Mouse (Mus musculus) heart, adult 2 months (tissue): ENCODE data around the gene Dcun1d4. TPM values are rescaled to one million over a fixed set of nuclear protein-coding genes. Genes with fewer than 3 reads are reported as not detected.
A peak's percentile ranks its signal among the peaks of the same experiment; 100 is the strongest.

Experiments used
- DNase-seq, 2 experiments: peaks; one replicate each; pipeline ENCODE4 v3.0.0; 2021
- H3K27ac ChIP-seq: fragments of 200-600 bp; 2 replicates; pipeline ENCODE4 v1.8.1; 2022
- H3K27me3 ChIP-seq: fragments of 200-500 bp; 2 replicates; pipeline ENCODE4 v1.6.1; 2012; ENCODE audit warnings: mild to moderate bottlenecking, low read length, inconsistent platforms, mixed read lengths; ENCODE audit not compliant: control insufficient read depth, insufficient read depth
- H3K36me3 ChIP-seq: fragments of 200-500 bp; 2 replicates; pipeline ENCODE4 v1.6.1; 2012; ENCODE audit warnings: low read length, inconsistent platforms; ENCODE audit not compliant: control insufficient read depth, insufficient read depth
- H3K4me1 ChIP-seq: fragments of 200-500 bp; 2 replicates; pipeline ENCODE4 v1.6.1; 2011; ENCODE audit warnings: low read length; ENCODE audit not compliant: control insufficient read depth, insufficient read depth
- H3K4me3 ChIP-seq: fragments of 200-600 bp; 2 replicates; pipeline ENCODE4 v1.8.1; 2022
- H3K79me2 ChIP-seq: fragments of 200-500 bp; replicated peaks from 2 replicates; pipeline ENCODE4 v1.6.1; 2012; ENCODE audit warnings: mild to moderate bottlenecking, inconsistent platforms, low read length, moderate library complexity, mixed read lengths; ENCODE audit not compliant: control insufficient read depth, insufficient read depth
- H3K9ac ChIP-seq: fragments of 200-500 bp; 2 replicates; pipeline ENCODE4 v1.6.1; 2012; ENCODE audit warnings: low read depth, mild to moderate bottlenecking, control low read depth, inconsistent platforms, low read length, mixed read lengths
- CTCF ChIP-seq: fragments of 200-600 bp; IDR thresholded peaks from 2 replicates; pipeline ENCODE4 v1.8.1; 2022; ENCODE audit warnings: antibody characterized with exemption, mild to moderate bottlenecking, moderate library complexity
- EP300 ChIP-seq: fragments of 200-500 bp; IDR thresholded peaks from 2 replicates; pipeline ENCODE4 v1.6.1; 2011; ENCODE audit warnings: low read depth, low read length, control low read depth; ENCODE audit not compliant: insufficient read depth
- POLR2A ChIP-seq: fragments of 200-500 bp; IDR thresholded peaks from 2 replicates; pipeline ENCODE4 v1.6.1; 2011; ENCODE audit warnings: mild to moderate bottlenecking, low read depth, low read length, control low read depth; ENCODE audit not compliant: insufficient read depth
- WGBS: fragments of 180-500 bp; shearing (Covaris S2); methylation state at CpG from one replicate; pipeline ENCODE4 v1.1.7; 2018; 5-methylcytosine and 5-hydroxymethylcytosine counted together
- intact Hi-C: fragments of 180-260 bp; cut with DNase I; formaldehyde crosslinking; loops from one replicate; pipeline ENCODE4 v1.15.1; 2025
- polyA plus RNA-seq: library from polyadenylated mRNA; depleted of rRNA; stranded (reverse); fragments of >200 nt; gene quantifications from 2 replicates; pipeline ENCODE4 v1.2.3, GENCODE M21; 2012
- total RNA-seq, 2 experiments: library from RNA; stranded (reverse); gene quantifications; 2 replicates each; pipeline ENCODE4 v1.2.3; 2021

The Dcun1d4 gene
- total and polyA plus RNA-seq, 3 experiments, result 4.7 to 17.4 (median 17.2) TPM

DNA sequence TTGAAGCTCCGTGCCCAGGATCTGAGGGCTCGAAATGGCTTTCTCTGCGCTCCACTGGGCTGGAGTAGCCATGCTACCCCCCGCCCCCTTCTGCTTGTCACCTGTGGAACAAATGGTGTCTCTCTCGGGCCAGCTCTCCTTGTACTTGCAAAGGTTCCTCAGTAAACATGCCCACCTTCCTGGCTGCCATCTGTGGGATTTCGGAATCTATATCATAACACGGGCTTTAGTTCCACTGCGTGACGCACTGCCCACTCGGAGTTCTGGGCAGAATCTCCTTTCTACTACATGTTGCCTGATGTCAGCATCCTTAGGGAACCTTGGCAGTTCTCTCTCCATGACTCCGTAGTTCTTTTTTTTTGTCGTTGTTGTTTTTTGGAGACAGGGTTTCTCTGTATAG lies 56.9 kb downstream of the Dcun1d4 start:
- Histone ChIP-seq H3K79me2 (no peaks in the 10 kb centered on the region), H3K4me1 (no peaks in the 10 kb centered on the region), H3K27ac (no peak overlapping the region), H3K27me3 (no peaks in the 10 kb centered on the region), H3K4me3 (no peak overlapping the region), H3K36me3 (no peaks in the 10 kb centered on the region), H3K9ac (no peak overlapping the region)
- no peak for DNase-seq
- intact Hi-C loops, result loop anchor here (5.0 kb wide), 1 partner anchor 105 kb away; no protein-coding TSS in a partner anchor
- WGBS, result 93% methylated on average over 12 of the region's 12 CpGs
- no peak for TF ChIP-seq POLR2A
- no peak for TF ChIP-seq CTCF
- no peak for TF ChIP-seq EP300

- no peaks in the 10 kb centered on the region for H3K27me3 ChIP-seq
- intact Hi-C loops, result loop anchor here (5.0 kb wide), 1 partner anchor 106 kb away; no protein-coding TSS in a partner anchor
- 89% methylated on average over 11 of the region's 11 CpGs for WGBS
- H3K27ac ChIP-seq, result no peak overlapping the region
- no peaks in the 10 kb centered on the region for H3K4me1 ChIP-seq
- H3K36me3 ChIP-seq, result no peaks in the 10 kb centered on the region
- no peak for DNase-seq
- TF ChIP-seq EP300, result no peak
- TF ChIP-seq CTCF, result no peak
- no peak for TF ChIP-seq POLR2A
- no peak overlapping the region for H3K9ac ChIP-seq
- H3K79me2 ChIP-seq, result no peaks in the 10 kb centered on the region
- no peak overlapping the region for H3K4me3 ChIP-seq
Measured at GRCm38 (mm10) chr5:73538586-73539298, 57.9 kb downstream of the Dcun1d4 start.

- Histone ChIP-seq H3K9ac (no peak overlapping the region), H3K36me3 (no peaks in the 10 kb centered on the region), H3K27me3 (no peaks in the 10 kb centered on the region), H3K4me3 (no peak overlapping the region), H3K79me2 (no peaks in the 10 kb centered on the region), H3K27ac (no peak overlapping the region), H3K4me1 (no peaks in the 10 kb centered on the region)
- DNase-seq, result peak in 1 of 2 experiments; percentile 49
- TF ChIP-seq POLR2A (no peak), EP300 (no peak), CTCF (peak; percentile 87)
- intact Hi-C loops, result loop anchor here (2.0 to 5.0 kb wide), 2 partner anchors 97 to 108 kb away; no protein-coding TSS in a partner anchor
- 65% methylated on average over 6 of the region's 6 CpGs for WGBS
Measured at GRCm38 (mm10) chr5:73539848-73540510, 59.2 kb downstream of the Dcun1d4 start.

- no peak overlapping the region for H3K9ac ChIP-seq
- H3K4me3 ChIP-seq, result no peak overlapping the region
- no peak overlapping the region for H3K27ac ChIP-seq
- no peaks in the 10 kb centered on the region for H3K36me3 ChIP-seq
- H3K4me1 ChIP-seq, result no peaks in the 10 kb centered on the region
- intact Hi-C loops, result loop anchor here (2.0 kb wide), 1 partner anchor 96 kb away; no protein-coding TSS in a partner anchor
- TF ChIP-seq EP300, result no peak
- no peak for TF ChIP-seq POLR2A
- no peak for TF ChIP-seq CTCF
- no peaks in the 10 kb centered on the region for H3K79me2 ChIP-seq
- DNase-seq, result no peak
- H3K27me3 ChIP-seq, result no peaks in the 10 kb centered on the region
- WGBS, result 92% methylated on average over 2 of the region's 2 CpGs
Measured at GRCm38 (mm10) chr5:73540511-73540871, 59.7 kb downstream of the Dcun1d4 start.

DNA sequence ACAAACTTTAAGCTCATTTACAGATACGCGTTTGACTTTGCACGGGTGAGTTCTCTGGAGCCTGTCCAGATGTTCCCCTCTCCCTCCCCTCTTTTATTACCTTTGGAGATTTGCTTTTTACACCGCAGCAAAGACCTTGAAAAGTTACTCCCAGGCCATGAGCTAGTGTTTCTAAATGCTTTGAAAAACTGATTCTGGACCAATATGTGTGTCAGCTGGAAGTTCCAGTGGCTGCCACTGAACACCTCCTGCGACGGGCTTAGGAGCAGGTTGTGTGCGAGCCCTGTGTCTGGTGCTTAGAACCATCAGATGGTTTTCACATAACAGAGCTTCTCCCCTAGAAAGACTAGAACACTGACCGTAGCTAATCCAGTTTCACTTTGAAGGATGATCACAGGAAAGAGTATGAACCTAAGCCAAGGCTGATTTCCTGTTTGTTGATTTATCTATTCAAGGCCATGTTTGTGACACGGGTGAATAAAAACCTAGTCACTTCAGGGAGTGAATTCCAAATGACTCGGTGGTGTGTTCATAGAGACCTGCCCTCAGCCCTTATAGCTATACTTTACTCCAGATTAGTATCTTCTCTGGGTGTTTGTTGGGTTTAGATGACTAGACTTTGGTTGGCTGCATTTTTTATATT lies 63.4 kb downstream of the Dcun1d4 start:
- DNase-seq, result no peak
- Histone ChIP-seq H3K27me3 (no peaks in the 10 kb centered on the region), H3K79me2 (no peaks in the 10 kb centered on the region), H3K4me3 (peak overlapping the region; percentile 18; the same call in 1 of the 2 replicates), H3K9ac (no peak overlapping the region), H3K4me1 (peaks cover 3% of the 10 kb centered on the region), H3K36me3 (no peaks in the 10 kb centered on the region), H3K27ac (peak overlapping the region; percentile 33)
- 65% methylated on average over 10 of the region's 10 CpGs for WGBS
- intact Hi-C loops, result no loop called here
- no peak for TF ChIP-seq CTCF
- no peak for TF ChIP-seq POLR2A
- no peak for TF ChIP-seq EP300
